Mouse (Mus musculus) spleen, adult 2 months (tissue): Measurements from ENCODE around the gene Cfap299. TPM values are rescaled to one million over a fixed set of nuclear protein-coding genes. Genes with fewer than 3 reads are reported as not detected.

ENCODE experiments used
- DNase-seq, 2 experiments: peaks; one replicate each; pipeline versions ENCODE4 v3.0.0 to v3.0.0-alpha.2; 2012 to 2021; ENCODE audit warnings: low spot score in 2 of 2, low read depth in 1 of 2
- H3K27ac ChIP-seq: fragments of 200-500 bp; 2 replicates; pipeline ENCODE4 v1.5.1; 2012; ENCODE audit warnings: low read length, inconsistent platforms; ENCODE audit not compliant: insufficient read depth
- H3K27me3 ChIP-seq: fragments of 200-500 bp; 2 replicates; pipeline ENCODE4 v1.6.1; 2012; ENCODE audit warnings: mild to moderate bottlenecking, moderate library complexity, low read length, inconsistent platforms; ENCODE audit not compliant: control insufficient read depth, insufficient read depth
- H3K36me3 ChIP-seq: fragments of 200-500 bp; 2 replicates; pipeline ENCODE4 v1.6.1; 2012; ENCODE audit warnings: mild to moderate bottlenecking, low read length, inconsistent platforms; ENCODE audit not compliant: control insufficient read depth, insufficient read depth
- H3K4me1 ChIP-seq: fragments of 200-500 bp; 2 replicates; pipeline ENCODE4 v1.6.1; 2011; ENCODE audit warnings: inconsistent platforms; ENCODE audit not compliant: control insufficient read depth, insufficient read depth, insufficient read length
- H3K4me3 ChIP-seq: fragments of 200-500 bp; 2 replicates; pipeline ENCODE4 v1.5.1; 2011; ENCODE audit warnings: mild to moderate bottlenecking, inconsistent platforms; ENCODE audit not compliant: insufficient read depth, insufficient read length; ENCODE audit errors: extremely low read depth
- CTCF ChIP-seq: fragments of 200-500 bp; IDR thresholded peaks from 2 replicates; pipeline ENCODE4 v1.5.1; 2011; ENCODE audit warnings: mild to moderate bottlenecking, inconsistent platforms; ENCODE audit not compliant: insufficient read depth, insufficient read length, insufficient replicate concordance; ENCODE audit errors: extremely low read depth
- POLR2A ChIP-seq: fragments of 200-500 bp; IDR thresholded peaks from 2 replicates; pipeline ENCODE4 v1.6.1; 2011; ENCODE audit warnings: low read depth, low read length, inconsistent platforms
- WGBS: fragments of 180-500 bp; shearing (Covaris S2); methylation state at CpG from one replicate; pipeline ENCODE4 v1.1.7; 2018; 5-methylcytosine and 5-hydroxymethylcytosine counted together
- polyA plus RNA-seq: library from polyadenylated mRNA; depleted of rRNA; stranded (reverse); fragments of >200 nt; gene quantifications from 2 replicates; pipeline ENCODE4 v1.2.3, GENCODE M21; 2012

Gene Cfap299
- polyA plus RNA-seq, 1 experiment, result not detected

DNA sequence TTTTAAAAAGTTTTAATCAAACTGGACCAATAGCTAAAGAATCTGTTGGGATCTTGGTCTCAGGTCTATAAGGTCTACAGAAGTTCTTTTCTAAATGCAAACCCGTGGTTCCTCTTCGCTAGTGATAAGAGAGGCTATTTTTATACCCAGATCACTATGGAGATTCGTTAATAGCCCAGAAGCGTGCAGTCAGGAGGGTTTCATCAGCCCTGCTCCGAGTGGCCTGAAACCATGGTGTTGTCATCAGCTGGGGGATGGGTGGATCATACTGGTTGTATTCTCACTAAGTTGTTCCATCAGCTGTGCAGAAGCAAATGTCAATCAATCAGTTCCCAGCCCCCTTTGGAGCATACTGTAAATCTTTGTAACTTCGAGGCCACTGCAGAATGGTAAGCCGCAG, 193.9 kb downstream of the Cfap299 start:
- H3K36me3 ChIP-seq, result no peaks in the 10 kb centered on the region
- 79% methylated on average over 7 of the region's 7 CpGs for WGBS
- TF ChIP-seq POLR2A (no peak), CTCF (no peak)

DNA sequence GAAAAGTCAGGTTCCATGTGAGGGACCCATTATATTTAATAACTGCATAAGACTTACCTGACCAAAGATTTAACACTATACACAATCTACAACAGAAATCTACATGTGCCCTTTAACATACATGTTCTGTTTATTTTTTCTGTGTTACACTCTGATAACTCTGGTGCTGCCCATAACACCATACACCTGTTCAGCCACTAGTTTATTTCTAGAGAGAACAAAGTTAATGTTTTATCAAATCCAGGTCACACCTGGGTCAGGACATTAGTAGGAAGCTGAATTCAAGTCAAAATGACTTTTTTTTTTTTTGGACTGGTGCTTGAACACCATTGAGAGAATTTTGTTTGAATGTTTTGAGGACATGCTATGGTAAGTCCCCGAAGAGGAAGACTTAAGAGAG, 194.7 kb downstream of the Cfap299 start:
- Histone ChIP-seq H3K4me1 (no peaks in the 10 kb centered on the region), H3K27ac (no peak overlapping the region), H3K36me3 (no peaks in the 10 kb centered on the region), H3K27me3 (no peaks in the 10 kb centered on the region), H3K4me3 (no peak overlapping the region)
- 67% methylated on average over 1 of the region's 1 CpGs for WGBS
- DNase-seq, result no peak
- TF ChIP-seq POLR2A, result no peak

More for the DNA sequence above, 193.9 kb downstream of the Cfap299 start:
- Histone ChIP-seq H3K4me3 (no peak overlapping the region), H3K27ac (no peak overlapping the region), H3K27me3 (no peaks in the 10 kb centered on the region), H3K4me1 (no peaks in the 10 kb centered on the region)
- DNase-seq, result no peak

DNA sequence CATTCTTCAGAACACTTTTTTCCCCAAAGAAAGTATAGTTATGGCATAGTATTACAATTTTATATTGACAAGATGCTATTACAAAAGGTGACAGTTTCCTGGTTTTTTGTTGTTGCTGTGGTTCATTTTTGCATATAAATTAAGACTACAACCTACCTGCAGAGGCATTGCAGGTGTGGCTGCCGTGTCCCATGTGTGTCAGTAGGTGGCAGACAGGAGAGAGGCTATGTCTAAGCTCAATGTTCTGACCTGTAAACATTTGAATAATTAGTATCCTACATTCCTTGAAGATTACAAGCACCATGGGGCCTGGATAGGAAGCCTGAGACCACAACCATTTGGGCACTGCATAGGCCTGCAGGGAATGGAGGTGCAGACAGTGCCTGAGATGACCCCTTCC, 212.2 kb downstream of the Cfap299 start:
- no peak overlapping the region for H3K27ac ChIP-seq
- H3K27me3 ChIP-seq, result no peaks in the 10 kb centered on the region
- H3K4me1 ChIP-seq, result no peaks in the 10 kb centered on the region
- no peak overlapping the region for H3K4me3 ChIP-seq
- no peaks in the 10 kb centered on the region for H3K36me3 ChIP-seq
- WGBS, result 75% methylated on average over 1 of the region's 1 CpGs
- DNase-seq, result no peak
- TF ChIP-seq POLR2A, result no peak
- no peak for TF ChIP-seq CTCF

DNA sequence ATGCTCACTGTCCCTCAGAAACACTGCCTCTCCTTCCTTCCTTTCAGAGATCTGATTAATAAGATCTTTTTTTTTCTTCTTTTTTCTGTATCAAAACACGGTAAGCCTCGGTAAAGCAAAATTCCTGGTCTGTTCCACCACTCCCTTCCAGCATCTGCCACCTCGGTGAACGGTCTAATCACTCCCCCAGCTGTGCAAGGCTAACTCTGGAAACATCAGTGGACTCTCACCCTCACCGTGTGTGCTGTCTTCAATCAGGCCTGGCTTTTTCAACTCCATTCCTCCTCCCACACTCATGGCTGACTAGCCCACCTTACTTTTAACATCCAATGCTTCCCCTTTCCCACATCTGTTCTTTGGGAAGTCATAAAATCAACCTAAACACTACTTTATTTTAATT, 221.2 kb downstream of the Cfap299 start:
- H3K4me1 ChIP-seq, result no peaks in the 10 kb centered on the region
- no peaks in the 10 kb centered on the region for H3K27me3 ChIP-seq
- H3K27ac ChIP-seq, result no peak overlapping the region
- no peaks in the 10 kb centered on the region for H3K36me3 ChIP-seq
- no peak for DNase-seq
- TF ChIP-seq CTCF, result no peak
- no peak for TF ChIP-seq POLR2A
- 77% methylated on average over 5 of the region's 5 CpGs for WGBS
- no peak overlapping the region for H3K4me3 ChIP-seq

DNA sequence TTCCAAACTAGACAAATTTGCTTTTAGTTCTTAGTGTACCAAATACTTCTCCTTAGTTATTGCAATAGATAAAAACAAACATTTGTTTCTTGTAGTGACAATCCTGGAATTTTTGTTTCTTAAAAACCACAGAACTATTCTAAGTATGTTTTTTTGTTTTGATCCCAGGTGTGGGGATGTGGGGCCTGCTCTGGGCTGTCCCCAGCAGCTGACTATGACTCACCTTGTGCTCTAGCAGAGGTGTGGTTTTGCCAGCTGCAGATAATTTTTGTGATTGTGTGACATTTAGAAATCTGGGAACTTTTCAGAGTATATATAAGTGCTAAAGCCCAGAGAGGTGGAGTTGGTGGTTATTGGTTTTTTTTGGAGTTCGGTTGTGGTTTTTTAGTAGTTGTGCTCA, 221.8 kb downstream of the Cfap299 start:
- H3K27ac ChIP-seq, result no peak overlapping the region
- TF ChIP-seq CTCF (no peak), POLR2A (no peak)
- H3K4me3 ChIP-seq, result no peak overlapping the region
- no peak for DNase-seq
- H3K36me3 ChIP-seq, result no peaks in the 10 kb centered on the region
- 63% methylated on average over 1 of the region's 1 CpGs for WGBS
- H3K4me1 ChIP-seq, result no peaks in the 10 kb centered on the region
- H3K27me3 ChIP-seq, result no peaks in the 10 kb centered on the region

DNA sequence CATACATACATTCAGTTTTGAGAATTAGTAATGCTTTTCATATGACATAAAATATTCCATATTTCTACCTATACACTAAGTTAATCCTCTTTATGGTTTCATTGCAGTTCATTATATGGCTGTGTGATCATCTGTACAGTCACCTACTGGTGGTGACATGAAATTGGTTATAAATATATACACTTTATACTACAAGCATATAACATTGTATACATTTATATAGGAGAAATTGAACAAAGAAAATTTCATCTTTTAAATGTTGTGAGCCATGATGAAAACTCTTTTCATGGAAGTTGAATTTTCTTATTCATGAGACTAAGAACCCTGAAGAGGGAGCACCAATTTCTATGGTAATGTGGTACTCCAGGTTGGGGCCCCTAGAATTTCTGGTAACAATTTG, 223.3 kb downstream of the Cfap299 start, which contains the start of gene Gm11111:
Gene Gm11111 (plus strand): TSS at position 301 of the 400 bp plus-strand sequence.
- TF ChIP-seq CTCF (no peak), POLR2A (no peak)
- DNase-seq, result no peak
- H3K4me1 ChIP-seq, result no peaks in the 10 kb centered on the region
- no peaks in the 10 kb centered on the region for H3K27me3 ChIP-seq
- no peaks in the 10 kb centered on the region for H3K36me3 ChIP-seq
- H3K27ac ChIP-seq, result no peak within 1 kb of the TSS
- no peak within 1 kb of the TSS for H3K4me3 ChIP-seq

DNA sequence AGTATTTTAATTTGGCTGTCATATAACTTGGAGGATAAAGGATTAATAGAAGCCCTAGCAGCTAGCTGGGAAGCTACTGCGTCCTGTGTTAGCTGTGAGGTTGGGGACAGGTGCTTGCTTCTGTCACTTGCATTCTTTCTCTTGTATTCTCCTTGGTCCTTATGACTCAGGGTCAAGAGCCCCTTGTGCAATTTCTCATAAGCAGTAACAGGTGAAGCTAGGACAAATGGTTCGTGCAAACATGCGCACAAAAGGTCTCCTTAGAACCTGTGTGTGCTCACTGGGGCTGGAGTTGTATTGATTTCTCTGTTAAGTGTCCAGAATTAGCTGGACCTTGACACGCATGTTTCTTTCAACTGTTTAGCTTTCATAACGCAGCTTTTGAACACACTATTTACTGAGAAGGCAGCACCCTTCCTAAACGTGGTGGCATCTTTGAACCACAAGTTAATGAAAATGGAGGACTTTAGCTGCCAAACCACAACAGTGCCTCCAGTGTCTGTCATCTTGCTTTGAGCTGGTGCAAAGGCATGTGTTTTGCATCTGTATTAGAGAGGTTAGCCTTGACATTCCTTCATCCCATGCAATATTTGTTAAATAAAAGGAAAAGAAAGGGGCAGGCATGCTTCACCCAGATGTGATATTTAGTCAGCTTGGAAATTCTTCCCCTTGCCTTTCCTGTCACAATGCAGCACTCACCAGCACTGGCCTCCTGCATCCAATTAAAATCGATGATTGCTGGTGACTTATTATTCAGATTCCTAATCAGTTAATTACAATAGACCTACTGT, 223.9 kb downstream of the Cfap299 start:
- H3K4me3 ChIP-seq, result no peak overlapping the region
- no peaks in the 10 kb centered on the region for H3K36me3 ChIP-seq
- DNase-seq, result no peak
- no peaks in the 10 kb centered on the region for H3K27me3 ChIP-seq
- TF ChIP-seq POLR2A (no peak), CTCF (no peak)
- no peaks in the 10 kb centered on the region for H3K4me1 ChIP-seq
- WGBS, result 78% methylated on average over 7 of the region's 7 CpGs
- H3K27ac ChIP-seq, result no peak overlapping the region
